Mouse (Mus musculus) right cerebral cortex, postnatal 10 days (tissue): ENCODE data around the gene Rhoj.
A peak's percentile ranks its signal among the peaks of the same experiment; 100 is the strongest.

Experiments used
- DNase-seq, 2 experiments: peaks; one replicate each; pipeline ENCODE4 v3.0.0; 2021; ENCODE audit warnings: low spot score in 2 of 2

The Rhoj gene

DNA sequence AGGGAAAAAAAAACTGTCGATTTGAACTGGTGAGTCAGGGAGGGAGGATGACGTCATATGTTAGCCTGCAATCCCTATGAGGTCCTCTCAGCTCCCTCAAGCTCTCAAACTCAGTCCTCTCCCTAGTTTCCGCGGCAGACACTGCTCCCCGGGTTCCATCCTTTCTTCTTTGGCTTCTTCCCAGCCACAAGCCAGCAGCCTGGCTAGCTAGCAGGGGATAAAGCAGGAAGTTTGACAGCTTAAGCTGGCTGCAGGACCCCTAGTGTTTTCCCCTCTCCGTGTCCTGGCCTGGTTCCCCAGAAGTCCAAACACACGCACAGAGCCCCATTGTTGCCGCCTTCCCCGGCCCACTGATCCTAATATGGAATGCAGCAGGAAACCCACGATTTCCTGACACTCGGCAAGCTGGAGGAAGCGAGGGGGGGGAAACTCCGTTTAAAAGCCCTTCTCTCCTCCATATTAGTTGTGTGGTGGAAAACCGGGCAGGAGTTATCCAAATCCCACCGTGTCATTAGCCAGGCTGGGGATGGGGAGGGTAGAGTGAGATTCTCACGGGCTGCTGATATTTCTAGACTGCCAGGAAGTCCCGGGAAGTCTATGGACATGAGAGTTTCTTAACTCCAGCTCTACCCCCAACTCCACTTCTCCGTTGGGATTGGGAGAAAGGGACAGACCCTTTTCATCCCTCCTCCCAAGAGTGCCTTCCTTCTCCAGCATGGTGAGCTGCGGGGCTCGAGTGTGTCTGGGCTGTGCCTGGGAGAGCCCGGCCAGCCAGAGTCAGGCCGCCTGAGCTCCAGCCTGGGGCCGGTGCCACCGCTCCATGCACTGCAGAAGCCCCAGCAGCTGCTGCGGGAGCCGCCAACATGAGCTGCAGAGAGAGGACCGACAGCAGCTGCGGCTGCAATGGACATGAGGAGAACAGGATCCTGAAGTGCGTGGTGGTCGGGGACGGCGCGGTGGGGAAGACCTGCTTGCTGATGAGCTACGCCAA lies at the start of gene Rhoj:
Gene Rhoj, plus strand, starts transcription at position 362 of the 991 bp plus-strand sequence.
- peak; percentile 66 to 68 for DNase-seq

- no peak for DNase-seq
Measured at GRCm38 (mm10) chr12:75271726-75272125, 36.4 kb upstream of the Rhoj start.

GRCm38 (mm10) chr12:75275730-75276129 lies 32.4 kb upstream of the Rhoj start:
- DNase-seq, result no peak

DNA sequence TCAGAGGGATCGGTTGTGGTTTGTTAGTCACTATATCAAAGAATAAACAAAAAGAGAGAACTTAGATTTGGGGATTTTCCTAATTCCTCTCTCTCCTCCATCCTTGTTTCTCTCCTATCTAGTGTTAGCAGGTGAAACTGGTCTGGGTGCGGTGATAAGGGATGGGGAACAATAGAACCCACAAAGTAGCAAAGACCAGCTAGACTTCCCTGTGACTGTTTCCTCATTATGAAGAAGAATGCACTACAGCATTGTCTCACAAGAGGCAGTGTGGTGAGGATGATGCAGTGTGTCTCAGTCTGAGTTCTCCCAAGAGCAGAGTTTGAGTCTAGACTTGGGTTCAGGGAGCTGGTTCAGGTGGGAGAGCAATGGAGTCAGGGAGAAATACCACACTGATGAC lies 30.7 kb upstream of the Rhoj start:
- no peak for DNase-seq

DNA sequence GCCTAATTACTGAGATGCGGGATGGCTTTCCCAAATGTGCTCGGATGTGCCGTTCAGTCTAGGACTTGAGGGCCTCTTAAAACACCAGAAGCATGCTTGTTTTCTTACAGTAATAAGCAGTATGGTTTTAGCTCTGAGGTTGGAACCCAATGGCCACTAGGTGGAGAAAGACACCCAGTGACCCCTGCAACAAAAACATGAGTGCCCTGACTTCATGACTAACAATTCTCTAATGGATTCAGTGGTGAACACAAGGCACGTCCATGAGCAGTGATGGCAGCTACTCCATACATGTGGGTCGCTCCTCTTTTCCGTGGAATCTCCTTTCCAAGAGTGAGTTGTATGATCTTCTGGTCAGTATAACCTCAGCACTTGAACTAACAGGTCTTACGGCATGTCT lies 27.6 kb upstream of the Rhoj start:
- no peak for DNase-seq

- no peak for DNase-seq
Measured at GRCm38 (mm10) chr12:75283226-75283625, 24.9 kb upstream of the Rhoj start.

- no peak for DNase-seq
Measured at GRCm38 (mm10) chr12:75286166-75286565, 22.0 kb upstream of the Rhoj start.

GRCm38 (mm10) chr12:75290524-75290923 lies 17.6 kb upstream of the Rhoj start:
- DNase-seq, result no peak

DNA sequence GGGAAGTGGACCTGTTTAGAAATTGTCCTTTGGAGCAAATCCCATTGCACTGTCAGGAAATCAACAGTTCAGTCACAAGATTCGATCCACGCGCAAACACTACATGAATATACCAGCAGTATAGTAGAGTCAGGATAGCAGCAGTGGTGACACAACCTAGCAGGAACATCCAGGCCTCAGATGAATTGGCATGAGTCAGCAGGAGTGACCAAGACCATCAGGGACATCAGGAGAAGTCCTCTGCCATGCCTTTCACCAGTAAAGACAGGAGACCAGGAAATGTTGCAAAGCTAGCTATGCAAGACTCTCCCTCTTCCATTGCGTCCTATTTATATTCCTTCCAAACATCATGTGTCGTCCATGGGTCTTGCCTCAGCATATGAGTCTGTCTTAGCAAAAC lies 16.6 kb upstream of the Rhoj start:
- DNase-seq, result no peak

DNA sequence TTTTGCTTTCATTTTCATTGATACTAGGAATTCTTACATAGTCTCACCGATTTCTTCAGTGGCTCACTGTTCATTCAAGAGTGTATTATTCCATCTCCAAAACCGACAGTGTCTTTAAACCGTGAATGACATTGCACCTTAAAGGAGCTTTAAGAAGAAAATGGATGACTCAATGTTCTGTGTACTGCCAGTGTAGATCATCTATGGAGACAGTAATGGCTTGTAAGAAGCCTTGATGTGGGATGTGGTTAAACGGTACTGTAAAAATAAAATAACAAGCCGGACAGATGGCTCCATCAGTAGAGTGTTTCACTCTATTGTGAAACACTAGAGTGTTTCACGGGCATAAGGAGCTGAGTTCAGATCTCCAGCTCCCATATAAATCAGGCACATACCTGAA lies 15.2 kb upstream of the Rhoj start:
- DNase-seq, result no peak

DNA sequence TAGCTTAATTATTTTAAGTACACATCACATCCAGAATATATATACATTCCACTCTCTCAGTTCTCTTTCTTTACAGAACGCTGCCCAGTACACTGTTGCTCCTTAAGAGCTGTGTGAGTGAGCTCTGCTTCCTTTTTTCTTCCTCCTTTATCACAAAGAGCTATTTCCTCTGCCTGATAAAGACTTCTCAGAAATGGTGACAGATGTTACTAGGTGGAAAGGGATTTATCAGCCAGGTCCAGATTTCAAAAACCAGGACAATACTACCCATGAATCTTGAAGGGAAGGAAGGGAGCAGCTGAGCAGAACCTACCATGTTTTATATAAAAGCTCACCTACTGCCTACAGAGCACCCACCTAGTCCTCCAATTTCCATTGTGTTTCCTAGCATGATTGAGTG lies 8.3 kb upstream of the Rhoj start:
- no peak for DNase-seq

DNA sequence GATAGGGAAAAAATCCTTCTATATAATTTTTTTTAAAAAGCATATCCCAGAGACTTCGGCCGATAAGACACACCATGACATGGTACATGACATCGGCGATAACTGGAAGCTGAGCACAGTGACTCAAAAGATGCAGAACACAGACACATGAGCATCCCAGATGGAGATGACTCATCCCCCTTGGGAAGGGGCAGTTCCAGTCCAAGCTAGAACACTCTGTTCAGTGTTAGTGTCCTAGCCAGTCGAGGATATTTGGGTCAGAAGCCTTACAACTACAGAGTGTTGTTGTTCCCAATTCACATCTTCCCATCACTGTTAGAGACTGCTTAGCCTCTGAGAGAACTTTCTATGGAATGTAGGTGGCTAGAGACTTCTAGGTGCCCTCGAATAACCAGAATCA lies 4.0 kb upstream of the Rhoj start:
- no peak for DNase-seq

DNA sequence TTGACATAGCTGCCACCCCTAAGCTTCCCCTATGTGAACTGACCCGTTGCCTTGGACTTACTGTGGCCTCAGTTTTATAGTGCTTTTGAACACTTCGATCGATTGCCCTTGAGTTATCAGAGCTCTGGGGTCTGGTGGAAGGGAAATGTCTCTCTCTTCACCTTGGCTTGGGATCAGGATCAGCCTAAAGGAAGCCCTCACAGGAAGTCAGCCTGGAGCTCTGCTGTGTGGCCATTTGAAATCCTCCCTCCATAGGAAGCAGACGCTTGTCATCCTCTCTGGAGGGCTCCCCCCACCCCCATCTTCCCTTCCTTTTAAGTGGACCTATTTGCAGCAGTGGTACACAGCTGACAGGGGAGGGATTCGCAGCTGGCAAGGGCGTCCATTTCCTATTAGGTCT lies 1.6 kb downstream of the Rhoj start:
- no peak for DNase-seq

- no peak for DNase-seq
Measured at GRCm38 (mm10) chr12:75310766-75311165, 2.6 kb downstream of the Rhoj start.

DNA sequence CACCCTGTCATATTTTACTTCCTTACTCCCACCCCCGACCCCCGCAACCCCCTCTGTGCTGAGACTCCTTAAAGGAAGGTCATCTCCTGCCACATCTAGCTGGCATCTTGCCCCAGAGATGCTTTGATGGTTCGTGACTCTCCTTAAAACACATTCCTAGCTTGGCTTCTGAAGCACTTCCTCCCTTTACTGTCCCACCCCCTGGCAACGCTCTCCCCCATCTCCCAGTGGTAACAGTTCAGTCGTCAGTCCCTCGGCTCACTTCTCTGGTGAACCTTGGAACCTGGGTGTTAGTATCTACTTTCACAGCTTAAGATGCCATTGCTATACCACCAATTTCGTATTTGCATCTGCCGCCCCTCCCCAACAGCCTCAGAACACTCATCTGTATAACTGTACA lies 3.8 kb downstream of the Rhoj start:
- no peak for DNase-seq

- no peak for DNase-seq
Measured at GRCm38 (mm10) chr12:75313992-75314391, 5.9 kb downstream of the Rhoj start.

- no peak for DNase-seq
Measured at GRCm38 (mm10) chr12:75315851-75316250, 7.7 kb downstream of the Rhoj start.

DNA sequence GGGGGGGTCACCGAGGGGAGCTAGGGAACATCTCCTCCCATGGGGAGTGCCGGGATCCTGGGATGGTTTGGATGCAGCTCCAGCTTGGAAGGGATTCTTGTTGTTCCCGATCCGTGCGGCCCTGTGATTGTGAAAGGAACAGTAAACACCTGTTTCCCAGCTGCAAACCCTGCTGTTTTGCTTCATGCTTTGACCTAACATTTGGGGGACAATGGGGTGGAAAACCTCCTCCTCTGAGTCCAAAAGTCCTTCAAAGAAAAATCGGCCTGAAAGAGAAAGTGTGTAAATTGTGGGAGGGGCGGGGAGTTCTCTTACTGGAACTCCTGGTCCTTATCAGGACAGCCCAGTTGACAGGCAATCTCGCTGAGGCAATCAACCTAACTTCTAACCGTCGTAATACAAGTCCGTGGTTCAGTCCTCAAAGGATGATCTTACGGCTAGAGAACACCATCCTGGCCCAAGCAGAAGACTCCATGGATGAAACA lies 12.4 kb downstream of the Rhoj start:
- no peak for DNase-seq

GRCm38 (mm10) chr12:75321189-75321588 lies 13.1 kb downstream of the Rhoj start:
- DNase-seq, result no peak

GRCm38 (mm10) chr12:75329188-75329587 lies 21.1 kb downstream of the Rhoj start:
- DNase-seq, result no peak

DNA sequence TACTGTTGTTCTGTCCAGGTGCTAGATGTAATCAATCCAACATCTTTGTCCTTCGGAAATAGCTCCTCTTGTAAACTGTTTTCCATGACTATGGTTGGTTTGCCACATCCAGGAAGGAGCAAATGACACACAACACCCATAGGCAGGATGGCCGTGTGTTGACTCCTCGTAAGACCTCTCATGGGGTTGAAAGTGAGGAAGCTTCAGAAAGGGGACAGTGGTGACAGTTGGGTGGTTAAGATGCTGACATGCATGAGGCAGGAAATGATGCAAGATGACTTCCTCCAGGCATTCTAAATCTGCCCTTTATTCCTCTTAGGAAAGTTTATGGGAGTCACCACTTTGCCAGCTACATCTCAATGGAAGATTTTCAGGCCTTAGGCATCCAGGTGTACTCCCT lies 31.8 kb downstream of the Rhoj start:
- DNase-seq, result no peak

DNA sequence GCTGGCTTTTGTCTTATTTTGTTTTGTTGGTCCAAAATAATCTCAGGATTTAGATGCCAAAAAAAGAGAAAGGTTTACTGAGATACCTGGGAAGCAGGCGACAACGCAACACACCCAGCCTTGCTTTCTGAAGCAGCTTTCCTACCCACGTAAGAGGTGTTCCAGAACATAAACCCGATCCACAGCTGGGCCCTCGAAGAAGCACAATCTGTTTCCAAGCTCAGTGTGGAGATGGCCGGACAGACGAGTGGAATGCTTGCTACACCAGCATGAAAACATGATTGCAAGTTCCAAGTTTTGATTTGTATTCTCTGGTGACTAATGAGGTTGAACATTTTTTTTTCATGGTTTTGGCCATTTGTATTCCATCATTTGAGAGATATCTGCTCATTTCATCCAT lies 32.2 kb downstream of the Rhoj start:
- no peak for DNase-seq

- DNase-seq, result no peak
Measured at GRCm38 (mm10) chr12:75348551-75348950, 40.4 kb downstream of the Rhoj start.
